Mouse (Mus musculus) cortical plate, adult 2 months (tissue): ENCODE data around the gene Zfp367.

Experiments used
- CTCF ChIP-seq: fragments of 200-500 bp; IDR thresholded peaks from 2 replicates; pipeline ENCODE4 v1.5.1; 2011; ENCODE audit warnings: mild to moderate bottlenecking, control low read depth, low read length; ENCODE audit not compliant: insufficient read depth; ENCODE audit errors: extremely low read depth
- POLR2A ChIP-seq: fragments of 200-500 bp; IDR thresholded peaks from 2 replicates; pipeline ENCODE4 v1.6.1; 2011; ENCODE audit warnings: mild to moderate bottlenecking, low read length, control low read depth; ENCODE audit not compliant: insufficient read depth; ENCODE audit errors: extremely low read depth

- TF ChIP-seq POLR2A (no peak), CTCF (no peak)
Measured at GRCm38 (mm10) chr13:64152671-64153082, 325 bp downstream of the Zfp367 start.
